Mouse (Mus musculus) bone marrow macrophage, adult 2 months (primary cell): ENCODE data around the gene Shroom4.

Experiments used
- CTCF ChIP-seq: IDR thresholded peaks from 2 replicates; pipeline ENCODE4 v1.5.1; 2012; ENCODE audit warnings: low read depth, mild to moderate bottlenecking, low read length, moderate library complexity
- POLR2A ChIP-seq: IDR thresholded peaks from 2 replicates; pipeline ENCODE4 v1.6.1; 2012; ENCODE audit warnings: mild to moderate bottlenecking, low read depth, low read length, borderline replicate concordance

DNA sequence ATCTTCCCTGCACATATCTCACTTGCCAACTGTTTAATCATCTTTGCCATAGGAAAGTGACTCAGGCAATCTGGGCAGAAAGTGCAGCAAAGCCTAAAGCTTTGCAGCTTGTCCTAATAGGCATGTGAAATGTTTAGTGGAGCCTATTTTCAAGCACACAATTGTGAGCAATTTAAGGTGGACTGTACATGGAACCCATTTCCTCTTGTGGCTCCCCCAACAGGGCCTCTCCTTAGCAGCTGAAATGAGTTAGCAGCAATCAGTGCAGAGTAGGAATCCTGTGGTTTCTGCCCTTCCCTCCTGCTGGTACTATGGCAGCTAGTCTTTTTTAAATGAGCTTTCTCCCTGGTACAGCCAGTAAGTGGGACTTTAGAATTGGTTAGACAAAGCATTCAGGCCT lies 95.8 kb downstream of the Shroom4 start:
- TF ChIP-seq CTCF = no peak
- no peak for TF ChIP-seq POLR2A
